Mouse (Mus musculus) spleen, adult 2 months (tissue): ENCODE data around the gene Tmprss4. TPM values are rescaled to one million over a fixed set of nuclear protein-coding genes. Genes with fewer than 3 reads are reported as not detected.

ENCODE experiments used
- DNase-seq, 2 experiments: peaks; one replicate each; pipeline versions ENCODE4 v3.0.0 to v3.0.0-alpha.2; 2012 to 2021; ENCODE audit warnings: low spot score in 2 of 2, low read depth in 1 of 2
- H3K27ac ChIP-seq: fragments of 200-500 bp; 2 replicates; pipeline ENCODE4 v1.5.1; 2012; ENCODE audit warnings: low read length, inconsistent platforms; ENCODE audit not compliant: insufficient read depth
- H3K27me3 ChIP-seq: fragments of 200-500 bp; 2 replicates; pipeline ENCODE4 v1.6.1; 2012; ENCODE audit warnings: mild to moderate bottlenecking, moderate library complexity, low read length, inconsistent platforms; ENCODE audit not compliant: control insufficient read depth, insufficient read depth
- H3K36me3 ChIP-seq: fragments of 200-500 bp; 2 replicates; pipeline ENCODE4 v1.6.1; 2012; ENCODE audit warnings: mild to moderate bottlenecking, low read length, inconsistent platforms; ENCODE audit not compliant: control insufficient read depth, insufficient read depth
- H3K4me1 ChIP-seq: fragments of 200-500 bp; 2 replicates; pipeline ENCODE4 v1.6.1; 2011; ENCODE audit warnings: inconsistent platforms; ENCODE audit not compliant: control insufficient read depth, insufficient read depth, insufficient read length
- H3K4me3 ChIP-seq: fragments of 200-500 bp; 2 replicates; pipeline ENCODE4 v1.5.1; 2011; ENCODE audit warnings: mild to moderate bottlenecking, inconsistent platforms; ENCODE audit not compliant: insufficient read depth, insufficient read length; ENCODE audit errors: extremely low read depth
- CTCF ChIP-seq: fragments of 200-500 bp; IDR thresholded peaks from 2 replicates; pipeline ENCODE4 v1.5.1; 2011; ENCODE audit warnings: mild to moderate bottlenecking, inconsistent platforms; ENCODE audit not compliant: insufficient read depth, insufficient read length, insufficient replicate concordance; ENCODE audit errors: extremely low read depth
- POLR2A ChIP-seq: fragments of 200-500 bp; IDR thresholded peaks from 2 replicates; pipeline ENCODE4 v1.6.1; 2011; ENCODE audit warnings: low read depth, low read length, inconsistent platforms
- WGBS: fragments of 180-500 bp; shearing (Covaris S2); methylation state at CpG from one replicate; pipeline ENCODE4 v1.1.7; 2018; 5-methylcytosine and 5-hydroxymethylcytosine counted together
- polyA plus RNA-seq: library from polyadenylated mRNA; depleted of rRNA; stranded (reverse); fragments of >200 nt; gene quantifications from 2 replicates; pipeline ENCODE4 v1.2.3, GENCODE M21; 2012

Tmprss4 gene
- polyA plus RNA-seq, 1 experiment: 0.33 TPM

DNA sequence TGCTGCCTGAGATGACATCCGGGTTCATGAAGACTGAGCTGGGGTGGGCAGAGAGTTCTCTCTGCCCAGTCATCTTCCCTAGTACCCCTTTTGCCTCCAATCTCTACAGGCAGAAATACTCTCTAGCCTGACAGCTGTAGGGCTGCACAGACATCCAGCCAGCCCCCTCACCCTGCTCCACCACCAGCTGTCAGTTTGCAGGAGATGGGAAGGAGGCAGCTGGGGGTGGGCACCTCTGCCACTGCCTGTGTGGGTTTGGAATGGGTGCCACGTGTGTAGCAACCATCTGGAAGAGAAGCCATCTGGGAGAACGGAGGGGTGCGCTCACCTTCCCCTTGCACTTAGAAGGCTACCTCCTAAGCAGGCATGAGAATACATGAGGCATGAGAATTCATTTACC is 18.6 kb downstream of the Tmprss4 start:
- TF ChIP-seq POLR2A (no peak), CTCF (no peak)
- peaks cover 11% of the 10 kb centered on the region; the same call in 1 of the 2 replicates for H3K4me1 ChIP-seq
- no peaks in the 10 kb centered on the region for H3K27me3 ChIP-seq
- no peak for DNase-seq
- H3K36me3 ChIP-seq: no peaks in the 10 kb centered on the region
- no peak overlapping the region for H3K4me3 ChIP-seq
- 36% methylated on average over 4 of the region's 4 CpGs for WGBS
- H3K27ac ChIP-seq: no peak overlapping the region

GRCm38 (mm10) chr9:45183266-45183665 is 20.6 kb downstream of the Tmprss4 start:
- H3K36me3 ChIP-seq: no peaks in the 10 kb centered on the region
- peaks cover 11% of the 10 kb centered on the region; the same call in 1 of the 2 replicates for H3K4me1 ChIP-seq
- no peak overlapping the region for H3K4me3 ChIP-seq
- TF ChIP-seq POLR2A (no peak), CTCF (no peak)
- DNase-seq: no peak
- 74% methylated on average over 6 of the region's 6 CpGs for WGBS
- H3K27me3 ChIP-seq: no peaks in the 10 kb centered on the region
- H3K27ac ChIP-seq: no peak overlapping the region

GRCm38 (mm10) chr9:45182521-45182920 is 21.4 kb downstream of the Tmprss4 start:
- Histone ChIP-seq H3K4me1 (peaks cover 11% of the 10 kb centered on the region; the same call in 1 of the 2 replicates), H3K36me3 (no peaks in the 10 kb centered on the region), H3K27me3 (no peaks in the 10 kb centered on the region), H3K27ac (no peak overlapping the region), H3K4me3 (no peak overlapping the region)
- DNase-seq: no peak
- whole genome bisulfite sequencing: 12% methylated on average over 3 of the region's 3 CpGs
- TF ChIP-seq CTCF (no peak), POLR2A (no peak)

DNA sequence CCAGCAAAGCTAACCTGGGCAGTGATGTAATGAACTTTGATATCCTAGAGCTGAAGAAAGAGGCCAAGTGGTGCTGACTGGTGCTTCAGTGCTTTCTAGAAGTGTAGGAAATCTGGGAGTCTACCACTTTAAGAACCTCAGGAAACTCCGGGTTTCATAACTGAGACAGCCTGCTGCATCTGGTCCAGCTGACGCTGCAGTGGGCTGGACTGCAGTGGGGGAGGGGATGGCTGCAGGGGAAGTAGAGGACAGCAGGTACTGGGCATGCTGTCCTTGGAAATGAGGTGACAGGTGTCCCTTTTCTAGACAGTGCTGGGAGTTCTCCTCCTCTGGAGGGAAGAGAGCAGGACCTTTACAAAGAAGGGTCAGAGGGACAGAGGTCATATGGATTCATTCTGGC is 22.1 kb downstream of the Tmprss4 start, which contains the start of gene BC049352:
Gene BC049352, plus strand, starts transcription at position 238 of the 400 bp plus-strand sequence.
- no peak within 1 kb of the TSS for H3K4me3 ChIP-seq
- no peaks in the 10 kb centered on the region for H3K27me3 ChIP-seq
- TF ChIP-seq POLR2A (no peak), CTCF (no peak)
- H3K4me1 ChIP-seq: peaks cover 11% of the 10 kb centered on the region; the same call in 1 of the 2 replicates
- no peak within 1 kb of the TSS for H3K27ac ChIP-seq
- no peaks in the 10 kb centered on the region for H3K36me3 ChIP-seq
- DNase-seq: no peak
- WGBS: 5% methylated on average over 2 of the region's 2 CpGs

DNA sequence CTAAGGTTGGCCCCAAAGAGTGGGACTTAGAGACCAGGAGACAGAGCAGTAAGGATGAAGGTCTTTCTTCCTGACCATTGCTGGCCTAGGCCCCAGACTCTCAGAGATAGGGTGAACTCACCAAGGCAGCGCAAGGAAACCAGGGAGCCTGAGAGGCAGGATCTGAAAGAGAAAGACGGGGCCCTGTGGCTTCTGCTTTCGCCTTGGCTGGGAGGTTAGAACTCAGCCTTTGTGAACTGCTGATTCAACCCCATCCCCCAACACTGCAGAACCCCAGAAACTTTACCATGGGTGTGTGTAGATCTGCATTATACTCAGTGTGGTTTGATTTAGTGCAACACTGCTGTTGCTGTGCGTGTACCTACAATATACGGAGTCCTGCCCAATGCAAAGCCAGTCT is 24.6 kb downstream of the Tmprss4 start:
- Histone ChIP-seq H3K27me3 (no peaks in the 10 kb centered on the region), H3K36me3 (no peaks in the 10 kb centered on the region), H3K4me1 (peaks cover 11% of the 10 kb centered on the region; the same call in 1 of the 2 replicates), H3K4me3 (no peak overlapping the region), H3K27ac (no peak overlapping the region)
- no peak for TF ChIP-seq CTCF
- no peak for TF ChIP-seq POLR2A
- no peak for DNase-seq
- 43% methylated on average over 5 of the region's 5 CpGs for WGBS

- Histone ChIP-seq H3K4me3 (no peak overlapping the region), H3K36me3 (no peaks in the 10 kb centered on the region), H3K4me1 (no peaks in the 10 kb centered on the region), H3K27me3 (no peaks in the 10 kb centered on the region), H3K27ac (no peak overlapping the region)
- no peak for TF ChIP-seq CTCF
- no peak for DNase-seq
- 81% methylated on average over 3 of the region's 3 CpGs for WGBS
Observed at GRCm38 (mm10) chr9:45173475-45173874, 30.4 kb downstream of the Tmprss4 start.

GRCm38 (mm10) chr9:45171073-45171610 is 32.8 kb downstream of the Tmprss4 start:
- H3K27ac ChIP-seq: no peak overlapping the region
- WGBS: 100% methylated on average over 1 of the region's 1 CpGs
- H3K36me3 ChIP-seq: no peaks in the 10 kb centered on the region
- TF ChIP-seq POLR2A (no peak), CTCF (no peak)
- H3K4me1 ChIP-seq: no peaks in the 10 kb centered on the region
- DNase-seq: no peak
- no peak overlapping the region for H3K4me3 ChIP-seq
- no peaks in the 10 kb centered on the region for H3K27me3 ChIP-seq

- Histone ChIP-seq H3K27ac (no peak overlapping the region), H3K36me3 (no peaks in the 10 kb centered on the region), H3K4me3 (no peak overlapping the region), H3K27me3 (no peaks in the 10 kb centered on the region), H3K4me1 (no peaks in the 10 kb centered on the region)
- no peak for DNase-seq
- TF ChIP-seq CTCF (no peak), POLR2A (no peak)
- WGBS: 92% methylated on average over 5 of the region's 5 CpGs
Observed at GRCm38 (mm10) chr9:45170150-45170549, 33.7 kb downstream of the Tmprss4 start.
